Mouse (Mus musculus) heart, embryonic 16.5 days (tissue): ENCODE results near the gene Mdk. TPM values are rescaled to one million over a fixed set of nuclear protein-coding genes. Genes with fewer than 3 reads are reported as not detected.

Source experiments
- ATAC-seq: fragments of 200-750 bp; cut with Nextera tagmentation; replicated peaks from 2 replicates; pipeline ENCODE4 v1.8.0; 2017; ENCODE audit warnings: moderate number of reproducible peaks; ENCODE audit not compliant: insufficient read depth, low FRiP score; ENCODE audit errors: extremely low read depth
- H3K27ac ChIP-seq: fragments of 300-500 bp; sonication (generic); 2 replicates; pipeline ENCODE4 v1.5.1; 2014; ENCODE audit warnings: mild to moderate bottlenecking, low read length, control low read depth, moderate library complexity
- H3K27me3 ChIP-seq: fragments of 300-500 bp; sonication (generic); 2 replicates; pipeline ENCODE4 v1.6.1; 2014; ENCODE audit warnings: low read length, mixed read lengths; ENCODE audit not compliant: control insufficient read depth, insufficient read depth
- H3K36me3 ChIP-seq: fragments of 300-500 bp; sonication (generic); 2 replicates; pipeline ENCODE4 v1.6.1; 2014; ENCODE audit not compliant: control insufficient read depth, insufficient read depth
- H3K4me1 ChIP-seq: fragments of 300-500 bp; sonication (generic); 2 replicates; pipeline ENCODE4 v1.6.1; 2014; ENCODE audit warnings: low read length, mixed read lengths; ENCODE audit not compliant: control insufficient read depth, insufficient read depth
- H3K4me2 ChIP-seq: fragments of 300-500 bp; sonication (generic); 2 replicates; pipeline ENCODE4 v1.6.1; 2014; ENCODE audit warnings: low read depth, mild to moderate bottlenecking, control low read depth, low read length
- H3K4me3 ChIP-seq: fragments of 300-500 bp; sonication (generic); 2 replicates; pipeline ENCODE4 v1.5.1; 2014; ENCODE audit warnings: mild to moderate bottlenecking, control low read depth, low read length
- H3K9ac ChIP-seq: fragments of 300-500 bp; sonication (generic); 2 replicates; pipeline ENCODE4 v1.6.1; 2014; ENCODE audit warnings: low read length, control low read depth
- H3K9me3 ChIP-seq: fragments of 300-500 bp; sonication (generic); replicated peaks from 2 replicates; pipeline ENCODE4 v1.6.1; 2016; ENCODE audit warnings: low read length; ENCODE audit not compliant: control insufficient read depth
- WGBS: fragments of 180-500 bp; shearing (Covaris S2); extraction: QIAGEN DNeasy Blood & Tissue Kit; methylation state at CpG from one replicate; pipeline ENCODE4 v1.1.7; 2014; 5-methylcytosine and 5-hydroxymethylcytosine counted together
- polyA plus RNA-seq: library from polyadenylated mRNA; unstranded; fragments of >200 nt; fragmentation: Nextera tagmentation; extraction: Ambion mirVana; gene quantifications from 2 replicates; pipeline ENCODE4 v1.2.1, GENCODE M21; 2015

The Mdk gene
- polyA plus RNA-seq, 1 experiment from 2014 or later = 211 TPM

DNA sequence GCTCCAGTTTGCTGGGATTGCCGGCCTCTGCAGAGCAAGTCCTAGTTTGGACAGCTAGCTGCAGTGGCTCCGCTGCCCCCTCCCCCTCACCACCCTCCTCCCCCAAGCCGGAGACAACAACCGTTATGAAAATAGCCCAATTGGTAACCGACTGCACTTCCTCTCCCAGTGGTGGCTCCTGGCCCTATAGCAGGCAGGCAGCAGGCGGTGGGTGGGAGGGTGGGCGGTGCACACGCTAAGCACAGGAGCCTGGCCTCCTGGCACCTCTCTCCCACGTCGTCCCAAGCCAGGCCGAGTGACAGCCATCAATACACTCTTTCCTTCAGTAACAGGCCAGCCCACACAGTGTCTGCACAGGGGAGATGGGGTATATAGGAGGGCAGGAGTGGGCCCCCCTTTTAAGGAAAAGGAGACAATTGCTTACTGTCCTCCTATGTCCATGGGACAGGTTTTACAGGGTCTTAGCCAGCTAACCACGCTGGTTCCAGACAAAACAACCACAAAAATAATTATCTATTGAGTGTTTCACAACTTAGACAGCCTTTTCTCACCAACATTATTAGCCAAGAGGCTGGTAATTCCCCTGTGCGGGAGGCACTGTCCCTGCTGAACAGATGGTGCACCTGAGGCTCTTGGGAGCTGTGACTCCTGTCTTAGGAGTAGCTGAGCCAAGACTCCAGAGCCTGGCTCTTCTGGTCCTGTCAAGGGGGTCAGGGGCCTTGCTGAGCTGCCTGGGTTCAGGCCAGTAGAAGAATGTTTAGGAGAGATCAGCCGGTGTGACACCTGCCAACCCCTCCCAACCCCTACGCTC lies 18.4 kb upstream of the Mdk start:
- peak overlapping the region; percentile 56 for H3K4me3 ChIP-seq
- no peaks in the 10 kb centered on the region for H3K27me3 ChIP-seq
- WGBS = 14% methylated on average over 15 of the region's 15 CpGs
- no peaks in the 10 kb centered on the region; the same call in 1 of the 2 replicates for H3K36me3 ChIP-seq
- peaks cover 72% of the 10 kb centered on the region for H3K4me1 ChIP-seq
- H3K27ac ChIP-seq = peak overlapping the region; percentile 99
- H3K9me3 ChIP-seq = no peaks in the 10 kb centered on the region
- peak; percentile 83 for ATAC-seq
- peak overlapping the region; percentile 84 for H3K9ac ChIP-seq
- H3K4me2 ChIP-seq = peak overlapping the region; percentile 81

DNA sequence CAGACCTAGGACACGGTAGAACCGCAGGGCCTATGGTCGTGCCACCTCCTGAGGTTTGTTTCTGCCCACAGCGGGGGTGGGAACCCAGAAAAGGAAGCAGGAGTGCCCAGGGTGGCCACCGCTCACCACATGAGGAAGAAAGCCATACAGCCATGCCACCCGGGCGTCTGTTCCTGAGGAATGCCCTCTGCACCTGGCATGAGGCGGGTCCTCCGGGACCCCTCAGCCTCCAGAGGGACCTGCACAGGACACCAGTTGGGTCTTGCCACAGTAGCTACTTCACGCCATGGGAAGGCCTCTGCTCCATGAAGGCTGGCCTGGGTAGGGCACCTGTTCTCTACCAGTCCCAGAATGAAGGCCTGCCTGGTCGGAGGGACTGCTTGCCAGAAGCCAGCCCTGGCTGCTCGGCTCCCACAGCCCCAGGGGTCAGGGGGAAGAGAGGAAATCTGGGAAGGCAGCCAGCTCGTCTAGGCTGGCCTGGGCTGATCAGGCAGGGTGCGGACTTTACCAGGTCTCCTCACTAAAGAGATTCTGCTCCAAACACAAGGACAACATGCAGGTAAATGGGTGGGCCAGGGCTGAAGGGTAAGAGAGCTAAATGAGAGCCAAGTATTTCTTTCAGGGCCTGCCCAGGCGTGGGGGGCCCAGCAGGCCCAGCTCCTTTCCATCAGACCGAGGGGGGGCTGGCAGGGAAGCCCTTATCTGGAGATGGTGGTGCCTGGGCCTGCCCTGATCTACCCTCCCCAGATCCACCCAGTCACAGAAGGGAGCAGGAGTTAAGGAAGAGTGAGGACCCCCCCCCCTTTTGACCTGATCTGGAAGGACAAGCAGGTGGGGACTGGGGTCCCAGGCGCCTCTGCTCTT lies 17.5 kb upstream of the Mdk start:
- ATAC-seq = peak; percentile 67
- no peaks in the 10 kb centered on the region for H3K9me3 ChIP-seq
- H3K4me2 ChIP-seq = peak overlapping the region; percentile 81
- H3K9ac ChIP-seq = peak overlapping the region; percentile 84
- WGBS = 40% methylated on average over 17 of the region's 17 CpGs
- peaks cover 4% of the 10 kb centered on the region for H3K36me3 ChIP-seq
- H3K27ac ChIP-seq = peak overlapping the region; percentile 99
- H3K4me3 ChIP-seq = peak overlapping the region; percentile 56
- peaks cover 70% of the 10 kb centered on the region for H3K4me1 ChIP-seq
- no peaks in the 10 kb centered on the region for H3K27me3 ChIP-seq

DNA sequence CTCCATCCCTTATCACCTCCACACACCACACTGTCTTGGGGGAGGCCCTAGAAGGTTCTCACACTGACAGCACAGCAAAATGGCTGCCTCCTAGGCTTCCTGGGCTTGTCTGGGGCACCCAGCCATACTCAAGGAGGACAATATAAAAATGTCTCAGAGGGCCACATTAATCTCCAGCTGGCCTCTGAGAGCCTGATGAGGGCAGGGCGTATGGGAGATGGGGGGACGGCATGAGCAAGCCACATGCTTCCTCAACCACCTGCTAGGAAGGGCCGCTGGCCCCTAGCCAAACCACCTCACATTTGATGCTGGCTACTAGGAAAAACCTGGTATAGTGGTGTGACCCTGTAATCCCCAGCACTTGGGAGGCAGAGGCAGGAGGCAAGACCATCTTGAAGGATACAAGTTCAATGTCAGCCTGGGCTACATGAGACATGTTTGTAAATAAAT lies 16.7 kb upstream of the Mdk start:
- peak overlapping the region; percentile 84 for H3K9ac ChIP-seq
- H3K27me3 ChIP-seq = no peaks in the 10 kb centered on the region
- peaks cover 4% of the 10 kb centered on the region for H3K36me3 ChIP-seq
- H3K4me1 ChIP-seq = peaks cover 68% of the 10 kb centered on the region
- whole genome bisulfite sequencing = 37% methylated on average over 3 of the region's 3 CpGs
- no peaks in the 10 kb centered on the region for H3K9me3 ChIP-seq
- ATAC-seq = no peak
- peak overlapping the region; percentile 99 for H3K27ac ChIP-seq
- H3K4me2 ChIP-seq = peak overlapping the region; percentile 81
- H3K4me3 ChIP-seq = peak overlapping the region; percentile 56

DNA sequence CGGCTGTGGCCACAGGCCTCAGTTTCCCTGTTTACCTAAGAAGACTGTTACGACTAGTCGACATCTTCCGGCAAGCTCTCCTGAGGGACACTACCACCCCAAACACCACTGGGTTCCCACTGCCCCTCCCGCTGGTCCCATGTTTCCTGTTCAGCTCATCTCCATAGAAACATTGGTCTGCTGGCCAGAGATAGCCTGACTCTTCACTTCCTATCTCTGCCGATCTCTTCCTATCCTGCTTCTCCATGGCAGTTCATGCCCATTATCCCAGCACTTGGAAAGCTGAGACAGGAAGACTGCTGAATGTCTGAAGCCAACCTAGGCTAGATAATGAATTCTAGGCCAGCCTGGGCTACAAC lies 16.0 kb upstream of the Mdk start:
- Histone ChIP-seq H3K36me3 (peaks cover 4% of the 10 kb centered on the region), H3K9me3 (no peaks in the 10 kb centered on the region), H3K27me3 (no peaks in the 10 kb centered on the region), H3K27ac (peak overlapping the region; percentile 37), H3K4me3 (peak overlapping the region; percentile 8), H3K4me2 (peak overlapping the region; percentile 81), H3K4me1 (peaks cover 61% of the 10 kb centered on the region), H3K9ac (peak overlapping the region; percentile 61)
- WGBS = 64% methylated on average over 6 of the region's 6 CpGs
- ATAC-seq = no peak

DNA sequence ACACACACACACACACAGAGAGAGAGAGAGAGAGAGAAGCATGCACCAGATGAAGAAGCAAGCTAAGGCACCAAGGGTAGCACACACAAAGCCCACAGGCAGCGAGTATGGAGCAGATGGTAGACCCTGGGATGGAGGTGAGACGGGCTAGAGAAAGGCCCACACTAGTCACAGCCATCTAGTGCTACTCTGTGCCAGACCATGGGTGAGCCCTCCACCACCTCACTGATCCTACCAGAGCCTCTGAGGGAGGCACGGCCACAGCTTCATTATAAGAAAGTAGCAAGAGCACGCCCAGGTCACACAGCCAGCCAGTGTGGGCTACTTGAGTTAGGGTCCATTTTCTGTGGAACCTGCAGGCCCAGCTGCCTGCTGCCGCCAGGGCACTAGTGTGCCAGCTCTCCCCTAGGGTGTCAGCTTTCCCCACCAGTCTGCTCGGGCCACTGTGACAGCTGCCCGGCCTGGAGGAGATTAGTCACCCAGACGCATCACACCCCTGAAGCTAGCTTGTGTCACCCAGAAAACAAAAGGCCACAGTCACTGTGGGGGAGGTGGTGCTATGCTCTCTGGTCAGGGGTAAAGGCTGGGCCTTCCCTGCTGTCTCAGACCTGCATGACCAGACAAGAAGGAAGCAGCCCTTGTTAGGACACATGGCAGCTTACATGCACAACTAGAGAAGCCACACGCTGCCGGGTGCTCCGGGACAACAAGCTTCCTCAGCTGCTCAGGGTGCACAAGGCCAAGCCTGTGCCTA lies 15.5 kb upstream of the Mdk start:
- H3K4me1 ChIP-seq = peaks cover 60% of the 10 kb centered on the region

GRCm38 (mm10) chr2:91946836-91947235 lies 14.7 kb upstream of the Mdk start:
- H3K4me1 ChIP-seq = peaks cover 60% of the 10 kb centered on the region
- no peak overlapping the region for H3K4me3 ChIP-seq
- H3K4me2 ChIP-seq = peak overlapping the region; percentile 81; the same call in 1 of the 2 replicates
- peaks cover 8% of the 10 kb centered on the region for H3K36me3 ChIP-seq
- ATAC-seq = no peak
- peak overlapping the region; percentile 52 for H3K9ac ChIP-seq
- H3K9me3 ChIP-seq = no peaks in the 10 kb centered on the region
- H3K27me3 ChIP-seq = no peaks in the 10 kb centered on the region
- H3K27ac ChIP-seq = peak overlapping the region; percentile 37
- WGBS = 34% methylated on average over 6 of the region's 6 CpGs

More for the DNA sequence above, 15.5 kb upstream of the Mdk start:
- no peaks in the 10 kb centered on the region for H3K27me3 ChIP-seq
- H3K9ac ChIP-seq = peak overlapping the region; percentile 61
- ATAC-seq = no peak
- H3K36me3 ChIP-seq = peaks cover 4% of the 10 kb centered on the region
- H3K9me3 ChIP-seq = no peaks in the 10 kb centered on the region
- peak overlapping the region; percentile 37 for H3K27ac ChIP-seq
- H3K4me3 ChIP-seq = peak overlapping the region; percentile 8
- H3K4me2 ChIP-seq = peak overlapping the region; percentile 81
- WGBS = 38% methylated on average over 11 of the region's 11 CpGs

DNA sequence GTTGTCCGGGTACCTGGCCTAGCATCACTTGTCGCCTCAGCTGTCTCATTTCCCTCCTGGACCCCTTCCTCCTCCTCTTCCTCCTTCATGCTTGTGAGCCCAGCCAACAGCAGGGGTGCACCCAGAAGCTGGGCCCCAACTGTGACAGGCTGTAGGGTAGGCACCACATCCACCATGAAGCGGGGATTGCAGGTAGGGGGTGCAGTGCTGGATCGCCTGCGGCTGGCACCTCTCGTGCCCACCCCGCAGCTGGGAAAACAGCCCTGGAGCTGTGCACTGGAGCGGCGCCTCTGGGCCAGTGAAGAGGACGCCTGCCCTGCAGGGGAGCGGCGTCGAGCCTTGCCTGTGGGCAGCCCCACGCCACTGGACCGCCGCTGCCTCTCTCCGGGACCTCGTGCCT lies 13.4 kb upstream of the Mdk start, which contains the start of gene Gm9821:
Gm9821 (plus strand) TSS at position 221 of the 400 bp plus-strand sequence.
- Histone ChIP-seq H3K36me3 (peaks cover 11% of the 10 kb centered on the region), H3K9ac (peak within 1 kb of the TSS; percentile 47; the same call in 1 of the 2 replicates), H3K4me2 (peak within 1 kb of the TSS; percentile 81; the same call in 1 of the 2 replicates), H3K27me3 (no peaks in the 10 kb centered on the region), H3K4me1 (peaks cover 56% of the 10 kb centered on the region), H3K9me3 (no peaks in the 10 kb centered on the region), H3K27ac (peak within 1 kb of the TSS; percentile 37; the same call in 1 of the 2 replicates), H3K4me3 (no peak within 1 kb of the TSS)
- ATAC-seq = no peak
- WGBS = 94% methylated on average over 18 of the region's 18 CpGs

DNA sequence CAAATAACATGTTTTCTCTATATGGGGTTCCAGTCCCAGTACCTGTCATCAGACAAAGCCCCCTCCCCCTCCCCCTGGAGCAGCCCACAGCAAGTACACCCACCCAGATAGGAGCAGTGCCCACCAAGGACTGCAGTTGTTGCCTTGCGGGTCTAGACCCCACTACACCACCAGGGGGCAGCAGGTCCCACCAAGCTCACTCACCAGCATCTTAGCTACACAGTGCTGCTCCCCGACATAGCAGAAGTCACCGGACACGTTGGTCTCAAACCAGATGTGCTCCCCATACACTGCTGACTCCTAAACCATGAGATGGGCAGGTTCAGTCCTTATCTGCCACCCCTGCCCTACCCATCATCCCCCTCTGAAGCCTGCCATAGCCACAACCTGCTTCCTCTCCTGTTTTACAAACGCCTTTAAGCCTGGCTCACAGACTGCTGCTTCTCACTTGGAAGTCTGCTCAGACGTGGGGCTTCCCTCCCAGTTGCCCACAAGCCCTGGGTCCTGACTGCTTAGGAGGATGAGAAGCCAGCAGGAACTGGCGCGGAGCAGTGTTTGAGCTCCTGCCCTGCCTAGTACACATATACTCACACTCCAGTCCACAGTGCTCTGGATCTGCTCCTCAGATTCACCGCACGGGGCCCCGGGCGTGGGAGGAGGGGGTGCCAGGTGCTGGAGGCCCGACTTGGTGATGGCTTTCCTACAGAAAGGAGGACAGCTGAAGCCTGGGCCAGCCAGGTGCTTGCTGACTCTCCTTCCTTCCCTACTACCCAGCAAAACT lies 12.3 kb upstream of the Mdk start:
- Histone ChIP-seq H3K36me3 (peaks cover 22% of the 10 kb centered on the region), H3K27me3 (no peaks in the 10 kb centered on the region), H3K4me2 (no peak overlapping the region), H3K9me3 (no peaks in the 10 kb centered on the region), H3K4me3 (no peak overlapping the region), H3K27ac (peak overlapping the region; percentile 21; the same call in 1 of the 2 replicates), H3K9ac (peak overlapping the region; percentile 47; the same call in 1 of the 2 replicates), H3K4me1 (peaks cover 45% of the 10 kb centered on the region)
- peak; percentile 53 for ATAC-seq
- WGBS = 38% methylated on average over 13 of the region's 13 CpGs
